Mouse (Mus musculus) liver, adult 2 months (tissue): ENCODE measurements around the gene Ndufa12.

Source experiments
- CTCF ChIP-seq: fragments of 200-500 bp; IDR thresholded peaks from 2 replicates; pipeline ENCODE4 v1.5.1; 2011; ENCODE audit warnings: low read depth, low read length, control low read depth
- POLR2A ChIP-seq: fragments of 200-500 bp; IDR thresholded peaks from 2 replicates; pipeline ENCODE4 v1.6.1; 2011; ENCODE audit warnings: low read length, control low read depth; ENCODE audit not compliant: insufficient read depth; ENCODE audit errors: extremely low read depth

GRCm38 (mm10) chr10:94256518-94256917, 58.0 kb downstream of the Ndufa12 start:
- TF ChIP-seq CTCF = no peak
- TF ChIP-seq POLR2A = no peak
